Mouse (Mus musculus) right cerebral cortex, postnatal 10 days (tissue): ENCODE measurements at regions not wholly inside any gene's neighbourhood (a gene's known extent, or its start where the extent isn't known, plus 50 kb on each side); places are given as distances from the start of the nearest gene placed in this dataset.
"Not testable (repeated sequence)": the region's sequence is repeated elsewhere in the genome, so short reads cannot be mapped to it uniquely, and the experiment has no call there.

Experiments used
- DNase-seq, 2 experiments: peaks; one replicate each; pipeline ENCODE4 v3.0.0; 2021; ENCODE audit warnings: low spot score in 2 of 2

- DNase-seq = no peak
Observed at GRCm38 (mm10) chr9:91053065-91053793, 309.0 kb upstream of the Zic4 start.

- DNase-seq = no peak
Observed at GRCm38 (mm10) chr9:91059460-91059859, 302.8 kb upstream of the Zic4 start.

- DNase-seq = no peak
Observed at GRCm38 (mm10) chr9:91069496-91069895, 292.7 kb upstream of the Zic4 start.

- DNase-seq = peak; percentile 23 to 29
Observed at GRCm38 (mm10) chr9:91073366-91074174, 288.6 kb upstream of the Zic4 start.

GRCm38 (mm10) chr9:91074175-91074480 lies 288.1 kb upstream of the Zic4 start:
- no peak for DNase-seq

- DNase-seq = no peak
Observed at GRCm38 (mm10) chr9:91077490-91077889, 284.7 kb upstream of the Zic4 start.

- DNase-seq = no peak
Observed at GRCm38 (mm10) chr9:91083791-91084190, 278.4 kb upstream of the Zic4 start.

- no peak for DNase-seq
Observed at GRCm38 (mm10) chr9:91085923-91086322, 276.3 kb upstream of the Zic4 start.

GRCm38 (mm10) chr9:91089348-91089747 lies 272.9 kb upstream of the Zic4 start:
- DNase-seq = no peak

- no peak for DNase-seq
Observed at GRCm38 (mm10) chr9:91091421-91092050, 270.7 kb upstream of the Zic4 start.

- no peak for DNase-seq
Observed at GRCm38 (mm10) chr9:91101614-91102407, 260.4 kb upstream of the Zic4 start.

GRCm38 (mm10) chr9:91122441-91123035 lies 239.7 kb upstream of the Zic4 start:
- no peak for DNase-seq

- no peak for DNase-seq
Observed at GRCm38 (mm10) chr9:91123208-91123607, 239.0 kb upstream of the Zic4 start.

GRCm38 (mm10) chr9:91126630-91127245 lies 235.5 kb upstream of the Zic4 start:
- no peak for DNase-seq

GRCm38 (mm10) chr9:91128491-91128890 lies 233.7 kb upstream of the Zic4 start:
- DNase-seq = not testable (repeated sequence)

GRCm38 (mm10) chr9:91130111-91130720 lies 232.0 kb upstream of the Zic4 start:
- DNase-seq = no peak

GRCm38 (mm10) chr9:91131415-91132255 lies 230.6 kb upstream of the Zic4 start:
- no peak for DNase-seq

GRCm38 (mm10) chr9:91132531-91132930 lies 229.7 kb upstream of the Zic4 start:
- no peak for DNase-seq

GRCm38 (mm10) chr9:91133256-91133920 lies 228.8 kb upstream of the Zic4 start:
- DNase-seq = no peak
